Mouse (Mus musculus): ENCODE measurements at regions not wholly inside any gene's neighbourhood (a gene's known extent, or its start where the extent isn't known, plus 50 kb on each side); places are given as distances from the start of the nearest gene placed in this dataset.

DNA sequence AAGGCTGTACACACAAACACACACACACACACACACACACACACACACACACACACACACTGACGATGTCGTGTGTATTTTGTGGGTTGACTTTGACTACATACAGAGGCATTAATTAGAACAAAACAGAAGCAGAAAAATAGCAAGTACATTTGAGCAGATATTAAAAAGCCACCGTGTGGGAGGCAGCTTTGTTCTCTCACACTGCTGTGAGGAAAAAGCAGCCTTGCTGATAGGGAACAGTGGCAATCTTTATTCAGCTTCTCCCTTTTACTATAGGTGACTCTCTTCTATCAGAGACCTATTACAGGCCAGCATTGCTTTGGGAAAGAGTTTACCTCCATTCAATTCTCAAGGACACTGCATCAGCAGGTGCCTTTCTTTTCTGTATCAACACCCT lies 500.1 kb downstream of the Galc start:
- no peak for TF ChIP-seq POLR2A (IDR thresholded peaks at IDR 0.05; ENCODE audit: control insufficient read depth, extremely low read depth, insufficient read depth, low read length, poor library complexity)
- no peak for TF ChIP-seq CTCF (IDR thresholded peaks at IDR 0.05; ENCODE audit: borderline replicate concordance, control insufficient read depth, extremely low read depth, insufficient read depth, low read length, poor library complexity)
- Histone ChIP-seq H3K4me3 (ENCODE audit: control insufficient read depth, insufficient read depth, low read length) (no peak overlapping the region), H3K27ac (ENCODE audit: control insufficient read depth, insufficient read depth, low read length) (no peak overlapping the region), H3K27me3 (ENCODE audit: control insufficient read depth, insufficient read depth, low read length) (no peaks in the 10 kb centered on the region), H3K36me3 (ENCODE audit: control insufficient read depth, insufficient read depth, low read length) (no peaks in the 10 kb centered on the region), H3K4me1 (replicated peaks; ENCODE audit: control insufficient read depth, insufficient read depth, low read length) (no peaks in the 10 kb centered on the region)
- WGBS = 89% methylated on average over 3 of the region's 3 CpGs
- no peak for DNase-seq

- 72% methylated on average over 2 of the region's 2 CpGs for WGBS
- Histone ChIP-seq H3K4me3 (ENCODE audit: control insufficient read depth, insufficient read depth, low read length) (no peak overlapping the region), H3K27ac (ENCODE audit: control insufficient read depth, insufficient read depth, low read length) (no peak overlapping the region), H3K27me3 (ENCODE audit: control insufficient read depth, insufficient read depth, low read length) (no peaks in the 10 kb centered on the region), H3K36me3 (ENCODE audit: control insufficient read depth, insufficient read depth, low read length) (no peaks in the 10 kb centered on the region), H3K4me1 (replicated peaks; ENCODE audit: control insufficient read depth, insufficient read depth, low read length) (no peaks in the 10 kb centered on the region)
- no peak for DNase-seq
- TF ChIP-seq CTCF (IDR thresholded peaks at IDR 0.05; ENCODE audit: borderline replicate concordance, control insufficient read depth, extremely low read depth, insufficient read depth, low read length, poor library complexity) (no peak), POLR2A (IDR thresholded peaks at IDR 0.05; ENCODE audit: control insufficient read depth, extremely low read depth, insufficient read depth, low read length, poor library complexity) (no peak)
Measured at GRCm38 (mm10) chr12:97758624-97759023, 500.6 kb downstream of the Galc start.

DNA sequence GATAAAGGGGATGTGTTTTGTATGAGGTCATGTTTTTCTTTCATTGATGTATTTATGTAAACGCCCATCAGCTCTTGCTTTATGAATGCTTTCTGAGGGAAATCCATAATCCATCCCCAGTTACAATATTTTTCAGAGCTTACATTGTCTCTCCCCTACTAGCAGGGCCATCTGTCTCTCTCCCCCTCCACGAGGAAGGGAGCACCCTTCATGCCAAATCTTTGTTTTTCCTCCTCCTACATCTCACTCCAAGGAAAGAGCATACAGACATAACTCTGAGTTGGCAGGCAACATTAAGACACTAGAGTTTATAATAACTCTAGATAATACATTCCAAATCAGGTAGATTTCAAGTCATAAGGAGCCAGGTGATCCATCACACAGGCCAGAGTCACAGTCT lies 509.1 kb downstream of the Galc start:
- Histone ChIP-seq H3K27ac (ENCODE audit: control insufficient read depth, insufficient read depth, low read length) (no peak overlapping the region), H3K27me3 (ENCODE audit: control insufficient read depth, insufficient read depth, low read length) (no peaks in the 10 kb centered on the region), H3K4me1 (replicated peaks; ENCODE audit: control insufficient read depth, insufficient read depth, low read length) (no peaks in the 10 kb centered on the region), H3K4me3 (ENCODE audit: control insufficient read depth, insufficient read depth, low read length) (no peak overlapping the region), H3K36me3 (ENCODE audit: control insufficient read depth, insufficient read depth, low read length) (no peaks in the 10 kb centered on the region)
- DNase-seq = no peak
- WGBS = 54% methylated on average over 2 of the region's 2 CpGs
- TF ChIP-seq CTCF (IDR thresholded peaks at IDR 0.05; ENCODE audit: borderline replicate concordance, control insufficient read depth, extremely low read depth, insufficient read depth, low read length, poor library complexity) = no peak
- TF ChIP-seq POLR2A (IDR thresholded peaks at IDR 0.05; ENCODE audit: control insufficient read depth, extremely low read depth, insufficient read depth, low read length, poor library complexity) = no peak

DNA sequence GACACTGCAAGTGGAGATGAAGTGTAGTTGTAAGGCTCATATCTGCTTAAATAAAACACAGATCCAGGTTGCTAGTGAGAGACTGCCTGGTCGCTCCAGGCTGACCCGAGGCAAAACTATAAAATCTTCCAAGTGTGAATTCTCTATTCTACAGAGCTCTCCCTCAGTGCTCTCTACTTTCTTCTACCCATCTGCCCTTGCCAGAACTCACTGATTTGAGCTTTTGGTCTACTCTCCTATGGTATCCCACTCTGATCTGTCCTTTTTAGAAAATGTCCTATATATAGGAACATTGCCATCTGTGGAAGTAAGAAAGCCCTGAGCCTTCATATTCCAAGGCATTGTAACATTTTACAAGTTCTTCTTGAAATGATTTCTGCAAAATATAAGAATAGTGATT lies 518.3 kb downstream of the Galc start:
- H3K27ac ChIP-seq (ENCODE audit: control insufficient read depth, insufficient read depth, low read length) = no peak overlapping the region
- H3K4me1 ChIP-seq (replicated peaks; ENCODE audit: control insufficient read depth, insufficient read depth, low read length) = no peaks in the 10 kb centered on the region
- no peaks in the 10 kb centered on the region for H3K36me3 ChIP-seq (ENCODE audit: control insufficient read depth, insufficient read depth, low read length)
- H3K4me3 ChIP-seq (ENCODE audit: control insufficient read depth, insufficient read depth, low read length) = no peak overlapping the region
- 78% methylated on average over 2 of the region's 2 CpGs for WGBS
- no peak for TF ChIP-seq CTCF (IDR thresholded peaks at IDR 0.05; ENCODE audit: borderline replicate concordance, control insufficient read depth, extremely low read depth, insufficient read depth, low read length, poor library complexity)
- no peak for DNase-seq
- H3K27me3 ChIP-seq (ENCODE audit: control insufficient read depth, insufficient read depth, low read length) = no peaks in the 10 kb centered on the region

DNA sequence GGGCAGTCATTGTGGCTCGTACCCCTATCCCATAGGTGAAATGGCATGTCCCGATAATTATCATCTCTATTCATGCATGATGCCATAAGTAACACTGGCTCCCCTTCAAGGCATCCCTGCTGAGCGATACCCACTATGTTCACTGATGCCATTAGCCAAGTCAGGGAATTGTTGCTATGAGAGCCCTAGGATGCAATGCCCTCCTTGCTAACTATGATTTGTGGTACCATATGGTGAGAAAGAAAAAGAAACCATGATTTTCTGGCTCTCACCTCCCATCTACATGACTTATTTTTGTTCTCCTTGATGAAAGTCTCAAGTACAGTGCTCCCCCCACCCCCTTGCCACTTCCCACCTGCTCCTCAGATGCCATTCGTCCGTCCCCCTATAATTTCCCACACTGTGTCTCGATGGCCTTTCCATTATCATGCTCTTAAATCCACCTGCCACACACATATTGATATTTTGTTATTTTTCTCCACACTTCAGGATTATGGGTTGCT lies 527.1 kb downstream of the Galc start:
- Histone ChIP-seq H3K27ac (ENCODE audit: control insufficient read depth, insufficient read depth, low read length) (no peak overlapping the region), H3K4me1 (replicated peaks; ENCODE audit: control insufficient read depth, insufficient read depth, low read length) (no peaks in the 10 kb centered on the region), H3K4me3 (ENCODE audit: control insufficient read depth, insufficient read depth, low read length) (no peak overlapping the region), H3K27me3 (ENCODE audit: control insufficient read depth, insufficient read depth, low read length) (no peaks in the 10 kb centered on the region), H3K36me3 (ENCODE audit: control insufficient read depth, insufficient read depth, low read length) (no peaks in the 10 kb centered on the region)
- 93% methylated on average over 6 of the region's 6 CpGs for WGBS
- no peak for TF ChIP-seq CTCF (IDR thresholded peaks at IDR 0.05; ENCODE audit: borderline replicate concordance, control insufficient read depth, extremely low read depth, insufficient read depth, low read length, poor library complexity)
- DNase-seq = no peak

GRCm38 (mm10) chr12:97720554-97720953 lies 538.7 kb downstream of the Galc start:
- Histone ChIP-seq H3K27me3 (ENCODE audit: control insufficient read depth, insufficient read depth, low read length) (no peaks in the 10 kb centered on the region), H3K27ac (ENCODE audit: control insufficient read depth, insufficient read depth, low read length) (no peak overlapping the region), H3K4me1 (replicated peaks; ENCODE audit: control insufficient read depth, insufficient read depth, low read length) (no peaks in the 10 kb centered on the region), H3K36me3 (ENCODE audit: control insufficient read depth, insufficient read depth, low read length) (no peaks in the 10 kb centered on the region), H3K4me3 (ENCODE audit: control insufficient read depth, insufficient read depth, low read length) (no peak overlapping the region)
- no peak for TF ChIP-seq CTCF (IDR thresholded peaks at IDR 0.05; ENCODE audit: borderline replicate concordance, control insufficient read depth, extremely low read depth, insufficient read depth, low read length, poor library complexity)
- TF ChIP-seq POLR2A (IDR thresholded peaks at IDR 0.05; ENCODE audit: control insufficient read depth, extremely low read depth, insufficient read depth, low read length, poor library complexity) = no peak
- DNase-seq = no peak
- WGBS = 75% methylated on average over 3 of the region's 3 CpGs

DNA sequence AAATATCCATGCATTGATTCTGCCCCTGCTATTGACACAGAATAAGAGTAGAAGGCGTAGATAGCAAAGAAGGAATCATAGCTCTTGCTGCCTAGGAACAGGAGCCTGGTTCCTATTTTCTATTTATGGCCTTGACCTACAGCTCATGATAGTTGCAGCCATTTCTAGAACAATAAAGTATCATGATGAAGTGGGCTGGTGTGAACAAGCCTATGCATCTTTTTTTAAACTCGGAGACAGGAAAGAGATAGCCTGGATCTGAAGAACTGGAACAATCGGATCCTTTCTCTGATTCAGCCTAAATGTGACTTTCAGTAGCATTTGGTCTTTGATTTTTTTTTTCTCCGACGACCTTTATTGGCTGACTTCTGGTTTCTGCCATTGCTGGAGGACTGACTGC lies 541.4 kb downstream of the Galc start:
- 91% methylated on average over 5 of the region's 5 CpGs for WGBS
- H3K4me1 ChIP-seq (replicated peaks; ENCODE audit: control insufficient read depth, insufficient read depth, low read length) = no peaks in the 10 kb centered on the region
- H3K36me3 ChIP-seq (ENCODE audit: control insufficient read depth, insufficient read depth, low read length) = no peaks in the 10 kb centered on the region
- H3K27me3 ChIP-seq (ENCODE audit: control insufficient read depth, insufficient read depth, low read length) = no peaks in the 10 kb centered on the region
- H3K27ac ChIP-seq (ENCODE audit: control insufficient read depth, insufficient read depth, low read length) = no peak overlapping the region
- DNase-seq = no peak
- TF ChIP-seq POLR2A (IDR thresholded peaks at IDR 0.05; ENCODE audit: control insufficient read depth, extremely low read depth, insufficient read depth, low read length, poor library complexity) = no peak
- TF ChIP-seq CTCF (IDR thresholded peaks at IDR 0.05; ENCODE audit: borderline replicate concordance, control insufficient read depth, extremely low read depth, insufficient read depth, low read length, poor library complexity) = no peak
- no peak overlapping the region for H3K4me3 ChIP-seq (ENCODE audit: control insufficient read depth, insufficient read depth, low read length)

Measured in thymus, adult 2 months (tissue).